Mouse (Mus musculus): ENCODE results near the gene Oprm1.
"Not testable (repeated sequence)": the region's sequence is repeated elsewhere in the genome, so short reads cannot be mapped to it uniquely, and the experiment has no call there.

Oprm1 gene

DNA sequence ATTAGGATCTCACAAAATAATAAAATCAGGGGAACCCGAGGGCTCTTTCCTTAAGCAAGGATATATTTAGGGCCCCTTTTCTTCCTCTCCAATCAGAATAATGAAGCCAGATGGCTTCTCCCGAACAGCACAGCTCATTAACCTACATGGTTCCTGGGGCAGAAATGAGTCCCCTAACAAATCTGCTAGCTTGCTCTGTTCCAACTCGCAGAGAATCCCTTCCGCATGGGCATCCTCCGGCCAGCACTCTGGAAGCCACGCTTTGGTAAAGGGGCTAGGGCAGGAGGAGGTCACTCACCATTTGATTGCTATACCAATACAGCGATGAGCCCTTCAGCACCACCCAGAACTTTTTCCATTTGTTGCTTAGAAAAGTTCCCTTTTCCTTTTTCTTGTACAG lies 220.9 kb downstream of the Oprm1 start:
- peak; percentile 18 for DNase-seq (ENCODE audit: low read depth)

DNA sequence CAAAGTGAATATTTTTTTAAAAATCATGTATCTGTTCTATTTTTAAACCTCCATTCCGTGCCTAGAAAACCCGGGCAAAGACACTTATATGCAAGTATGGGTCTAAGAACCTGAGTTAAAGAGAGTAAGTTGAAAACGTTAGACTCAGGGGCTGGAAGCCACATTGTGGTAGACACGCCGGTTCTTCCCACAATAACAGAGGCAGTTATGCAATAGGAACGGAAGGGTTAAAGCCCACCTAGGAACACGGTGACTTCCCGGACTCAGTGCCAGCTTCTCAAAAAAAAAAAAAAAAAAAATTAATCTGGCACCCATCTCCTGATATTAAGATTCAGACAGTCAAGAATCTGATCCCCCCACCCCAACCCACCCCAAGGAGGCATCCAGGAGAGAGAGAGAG lies 221.5 kb downstream of the Oprm1 start:
- peak; percentile 34 for DNase-seq (ENCODE audit: low read depth)

DNA sequence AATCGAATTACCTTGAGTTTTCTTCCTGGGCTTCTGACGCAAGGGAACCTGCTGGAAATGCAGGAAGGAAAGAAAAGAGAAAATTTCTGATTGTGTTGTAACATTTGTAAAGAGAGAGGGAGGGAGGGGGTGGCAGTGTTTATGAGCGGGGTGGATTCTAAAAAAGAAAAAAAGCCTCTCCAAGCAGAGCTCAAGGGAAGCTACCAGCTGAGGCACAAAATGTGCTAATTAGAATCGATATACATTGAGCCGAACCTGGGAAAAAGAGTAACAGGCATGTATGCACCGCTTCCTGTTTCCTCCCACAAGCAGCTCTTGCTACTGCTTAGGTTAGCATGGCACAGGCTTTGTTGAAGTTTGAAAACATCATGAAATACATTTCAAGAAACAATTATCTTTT lies 221.9 kb downstream of the Oprm1 start:
- peak; percentile 52 for DNase-seq (ENCODE audit: low read depth)

DNA sequence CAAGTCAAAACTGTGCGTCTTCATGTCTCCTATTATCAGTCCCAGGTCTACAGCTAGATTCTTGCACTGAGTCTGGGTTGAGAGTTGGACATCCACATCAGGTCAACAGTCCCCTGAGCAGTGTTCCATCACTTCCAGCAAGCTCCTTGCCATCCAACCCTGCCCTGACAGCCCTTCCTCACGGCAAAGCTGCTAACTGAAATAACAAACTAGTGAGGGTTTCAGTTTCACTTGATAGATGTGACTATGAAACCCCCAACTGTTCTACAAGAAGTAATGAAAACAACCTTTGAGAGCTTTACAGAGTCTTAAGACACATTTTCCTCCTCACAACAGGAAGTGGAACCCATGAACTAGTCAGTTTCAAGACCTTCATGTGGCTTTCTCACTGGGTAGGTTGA lies 224.4 kb downstream of the Oprm1 start:
- DNase-seq (ENCODE audit: low read depth), result peak; percentile 68

DNA sequence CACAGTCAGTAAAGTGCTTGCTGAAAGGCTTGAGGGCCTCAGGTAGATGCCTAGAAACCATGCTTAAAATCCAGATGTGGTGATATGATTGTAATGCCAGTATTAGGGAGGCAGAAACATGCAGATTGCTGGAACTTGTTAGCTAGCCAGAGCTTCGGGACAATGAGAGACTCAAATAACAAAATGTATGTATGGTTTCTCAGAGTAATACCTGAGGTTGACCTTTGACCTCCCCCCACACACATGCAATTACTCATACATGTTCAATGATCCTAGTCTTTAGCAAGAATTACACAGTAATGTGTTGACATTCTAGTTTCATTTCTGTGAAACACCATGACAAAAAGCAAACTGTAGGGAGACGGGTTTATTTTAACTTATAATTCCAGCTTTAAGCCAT lies 225.1 kb downstream of the Oprm1 start:
- no peak for DNase-seq (ENCODE audit: low read depth)

DNA sequence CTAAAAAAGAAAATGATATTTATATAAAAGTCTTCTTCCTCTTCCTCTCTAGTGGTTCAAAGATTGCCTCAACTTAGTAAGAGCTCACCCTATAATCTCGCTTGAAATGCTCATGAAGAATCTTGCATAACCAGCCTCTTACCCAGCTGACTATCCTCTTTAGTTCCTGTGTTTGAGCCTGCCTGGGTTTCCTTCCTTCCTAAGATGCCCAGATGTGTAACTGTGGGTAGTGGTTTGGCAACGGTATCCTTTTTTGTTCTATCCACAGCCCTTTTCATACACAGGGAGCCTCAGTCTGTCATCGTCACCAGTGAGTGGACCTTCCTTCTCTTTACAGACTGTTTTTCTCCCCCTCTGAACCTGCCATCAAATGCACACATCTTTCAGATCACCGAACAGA lies 227.9 kb downstream of the Oprm1 start:
- peak; percentile 93 for DNase-seq (ENCODE audit: low read depth)

DNA sequence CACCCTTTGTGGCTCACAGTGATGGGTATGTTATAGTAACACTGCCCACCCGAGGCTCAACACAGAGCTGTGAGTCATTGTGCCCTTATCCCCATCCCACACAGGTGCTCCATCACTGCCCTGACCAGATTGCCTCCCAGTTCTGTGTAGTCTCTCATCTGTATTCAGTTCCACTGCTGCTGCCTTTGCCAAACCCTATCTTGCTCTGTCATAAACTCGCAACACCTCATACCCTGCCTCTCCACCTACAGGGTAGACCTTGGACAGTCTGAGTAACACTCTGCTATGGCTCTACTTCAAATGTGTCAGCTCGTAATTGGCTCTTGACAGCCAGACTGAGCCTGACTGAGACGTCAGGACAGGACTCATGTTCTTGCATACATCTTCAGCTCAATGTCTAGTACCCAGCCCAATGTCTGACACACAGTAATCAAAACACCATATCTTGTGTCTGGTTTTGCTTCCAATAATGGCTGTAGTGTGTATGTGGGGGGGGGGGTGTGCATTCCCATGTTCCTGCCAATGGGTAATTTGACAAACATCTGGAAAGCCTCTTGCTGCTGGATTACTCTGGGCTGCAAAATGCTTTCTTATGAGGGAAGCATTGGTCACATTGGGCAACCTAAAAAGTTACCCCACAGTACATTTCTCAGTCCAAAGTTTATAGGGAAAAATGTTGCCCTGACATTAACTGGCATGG lies 229.2 kb downstream of the Oprm1 start:
- DNase-seq (ENCODE audit: low read depth), result no peak

DNA sequence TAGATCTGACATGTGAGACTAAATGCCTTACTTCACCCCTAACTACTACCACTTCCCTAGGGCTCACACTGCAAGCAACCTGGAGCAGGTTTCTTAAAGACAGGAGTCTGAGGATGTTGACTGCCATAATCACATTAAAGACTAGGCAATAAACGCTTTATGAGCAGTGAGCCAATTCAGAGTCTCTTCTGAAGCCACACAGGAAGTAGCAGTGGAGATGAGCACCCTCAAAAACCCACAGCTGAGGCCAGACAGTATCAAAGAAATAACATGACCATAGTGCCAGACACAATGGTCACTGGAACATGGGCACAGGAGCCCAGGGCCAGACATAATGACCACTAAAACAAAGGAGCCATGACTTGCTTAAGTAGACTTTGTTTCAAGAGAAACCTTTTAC lies 230.2 kb downstream of the Oprm1 start:
- peak; percentile 22 for DNase-seq (ENCODE audit: low read depth)

DNA sequence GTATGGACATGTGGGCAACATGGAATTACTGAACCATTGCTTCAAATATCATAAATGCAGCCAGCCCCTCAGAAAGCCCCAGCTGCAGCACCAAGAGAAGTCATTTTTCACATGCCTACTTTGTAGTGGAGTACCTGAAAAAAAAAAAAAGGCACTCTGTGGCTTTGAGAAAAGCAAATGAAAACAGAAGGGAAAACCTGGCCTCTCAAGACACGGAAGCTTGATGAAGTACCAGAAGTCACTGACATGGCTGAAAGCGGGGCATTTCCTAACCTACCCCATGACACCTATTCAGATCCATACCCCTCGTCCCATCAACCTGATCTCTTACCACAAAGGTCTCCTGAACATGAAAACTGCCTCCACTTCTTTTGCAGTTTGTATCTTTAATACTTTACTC lies 238.6 kb downstream of the Oprm1 start:
- no peak for DNase-seq (ENCODE audit: low read depth)

DNA sequence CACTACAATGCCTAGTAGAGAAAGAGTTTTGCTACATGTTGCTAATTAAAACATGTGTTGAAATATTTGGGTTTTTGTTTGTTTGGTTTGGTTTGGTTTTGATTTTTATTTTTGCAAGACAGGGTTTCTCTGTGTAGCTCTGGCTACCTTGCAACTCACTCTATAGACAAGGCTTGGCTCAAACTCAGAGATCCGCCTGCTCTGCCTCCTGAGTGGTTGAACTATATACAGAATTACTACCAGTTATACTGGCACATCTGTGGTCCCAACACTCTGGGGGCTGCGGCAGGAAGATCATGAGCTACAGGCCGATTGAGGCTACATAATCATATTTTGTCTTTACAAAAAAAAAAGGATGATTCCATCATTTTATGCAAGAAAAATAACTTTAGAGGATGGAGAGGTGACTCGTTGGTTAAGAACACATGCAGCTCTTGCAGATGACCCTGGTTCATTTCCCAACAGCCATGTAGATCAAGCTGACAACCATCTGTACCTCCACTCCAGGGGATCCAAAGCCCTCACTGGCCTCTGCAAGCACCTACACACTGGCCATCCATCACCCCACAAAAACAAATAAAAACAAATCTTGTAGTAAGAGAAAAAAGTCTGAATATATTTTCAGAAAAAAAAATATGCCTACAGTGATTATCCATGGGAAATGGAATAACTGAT lies 240.4 kb downstream of the Oprm1 start:
- no peak for DNase-seq (ENCODE audit: low read depth)

DNA sequence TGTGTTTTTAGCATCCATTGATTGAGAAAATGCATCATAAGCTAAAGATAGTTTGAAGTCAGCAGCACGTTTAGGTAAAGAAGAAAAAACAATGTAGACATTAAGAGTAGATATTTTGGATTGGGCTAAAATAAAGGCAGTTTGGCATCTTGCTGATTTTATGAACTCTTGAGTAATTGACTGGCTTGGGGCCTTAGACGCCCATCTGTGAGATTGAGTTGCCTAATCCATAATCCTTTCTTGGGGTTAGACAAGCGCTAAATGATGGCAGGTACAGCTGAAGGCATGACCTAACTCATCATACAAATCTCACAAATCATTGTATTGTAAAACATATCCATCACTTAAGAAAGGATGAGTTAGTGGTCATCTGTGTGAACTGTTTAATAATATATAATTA lies 241.0 kb downstream of the Oprm1 start:
- no peak for DNase-seq (ENCODE audit: low read depth)

DNA sequence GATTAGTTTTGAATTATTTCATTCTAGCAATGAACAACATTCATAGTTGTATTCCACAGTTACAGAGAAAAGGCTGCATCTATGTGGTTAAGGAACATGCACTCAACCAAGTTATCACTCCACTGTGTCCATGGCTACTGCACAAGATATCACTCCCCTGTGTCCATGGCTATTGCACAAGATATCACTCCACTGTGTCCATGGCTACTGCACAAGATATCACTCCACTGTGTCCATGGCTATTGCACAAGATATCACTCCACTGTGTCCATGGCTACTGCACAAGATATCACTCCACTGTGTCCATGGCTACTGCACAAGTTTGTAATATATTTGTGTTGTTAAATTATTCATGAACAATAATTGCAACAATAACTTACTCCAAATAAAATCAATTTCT lies 245.6 kb downstream of the Oprm1 start:
- not testable (repeated sequence) for DNase-seq (ENCODE audit: low read depth)

DNA sequence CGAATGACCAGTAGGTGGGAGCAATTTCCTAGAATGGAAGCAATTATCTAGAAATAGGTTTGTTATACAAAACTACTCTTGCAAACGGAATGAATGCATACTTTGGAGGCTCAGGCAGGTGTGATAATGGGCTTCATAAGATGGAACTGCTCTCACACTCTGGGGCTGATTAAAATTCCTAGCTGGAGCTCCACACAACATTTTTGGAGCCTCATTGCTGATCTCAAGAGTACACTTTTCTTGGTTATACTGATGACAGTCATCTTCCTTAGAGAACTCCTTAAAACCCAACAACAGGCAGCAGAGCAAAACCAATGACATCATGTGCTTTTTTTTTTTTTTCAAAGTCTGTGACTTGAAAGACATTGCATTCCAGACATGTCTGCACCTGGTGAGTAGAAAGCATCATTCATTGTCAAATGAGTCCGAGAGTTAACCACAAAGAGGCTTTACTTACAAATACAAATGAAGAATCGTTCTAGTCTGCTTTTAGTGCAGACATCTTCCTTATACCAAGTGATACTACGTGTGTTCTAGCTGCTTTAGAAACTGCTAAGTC lies 246.8 kb downstream of the Oprm1 start:
- no peak for DNase-seq (ENCODE audit: low read depth)

DNA sequence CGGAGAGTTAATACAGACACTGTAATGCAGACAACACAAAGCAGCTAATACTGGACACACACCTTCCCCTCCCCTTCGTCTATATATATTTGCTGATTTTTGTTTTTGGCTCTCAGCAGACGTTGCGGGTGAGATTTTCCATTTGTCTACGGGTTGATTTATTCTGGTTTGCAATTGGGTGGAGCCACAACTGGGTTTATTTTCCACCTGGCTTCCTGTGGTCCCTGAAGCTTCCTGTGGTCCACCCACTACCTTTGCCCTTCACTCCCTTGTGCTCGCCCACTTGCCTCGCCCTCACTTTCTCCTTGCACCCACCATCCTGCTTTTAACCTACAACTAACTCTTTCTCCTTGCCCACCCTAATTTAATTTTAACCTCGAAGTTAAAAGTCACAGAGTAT lies 252.2 kb downstream of the Oprm1 start:
- DNase-seq (ENCODE audit: low read depth), result no peak

DNA sequence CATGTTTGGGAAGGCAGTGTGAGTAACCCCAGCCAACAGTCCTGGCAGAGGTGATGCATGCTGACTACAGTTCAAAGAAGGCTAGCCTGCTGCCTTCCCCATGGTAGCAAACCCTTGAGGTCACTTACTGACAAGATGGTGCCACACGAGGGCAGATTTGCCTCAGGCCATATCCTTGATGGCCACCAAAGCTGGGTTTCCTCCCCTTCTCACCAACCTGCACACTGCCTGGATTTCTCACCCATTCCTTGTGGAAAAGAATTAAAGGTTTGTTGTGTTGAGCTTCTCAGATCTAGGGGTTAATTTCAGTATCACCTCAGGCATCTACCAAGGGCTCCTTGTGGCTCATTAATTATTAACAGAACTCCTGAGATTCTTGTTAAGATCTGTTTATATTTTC lies 256.9 kb downstream of the Oprm1 start:
- peak; percentile 35 for DNase-seq (ENCODE audit: low read depth)

DNA sequence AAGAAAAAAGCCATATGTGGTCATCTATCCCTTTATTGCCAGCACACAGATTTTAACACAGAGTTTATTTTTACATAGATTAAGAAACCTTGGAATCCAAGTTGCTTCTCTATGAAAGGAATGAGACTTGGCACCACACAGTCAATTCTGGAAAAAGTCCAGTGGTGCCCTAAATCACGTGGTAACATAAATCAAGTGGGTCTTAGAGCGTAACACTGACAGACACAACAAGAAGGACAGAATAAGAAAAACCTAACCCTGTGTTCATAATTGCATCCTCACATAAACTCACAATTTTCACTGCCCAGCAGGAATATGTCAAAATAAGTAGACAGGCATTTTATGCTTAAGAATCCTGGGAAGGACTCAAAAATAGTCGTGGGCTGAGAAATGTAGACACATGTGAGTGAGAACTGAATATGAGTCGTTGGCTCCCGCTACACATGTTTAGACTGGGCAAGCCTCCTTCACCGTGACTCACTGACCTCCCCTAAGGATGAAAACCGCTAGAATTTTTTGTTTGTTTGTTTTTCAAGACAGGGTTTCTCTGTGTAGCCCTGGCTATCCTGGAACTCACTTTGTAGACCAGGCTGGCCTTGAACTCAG lies 261.6 kb downstream of the Oprm1 start:
- DNase-seq (ENCODE audit: low read depth), result no peak

DNA sequence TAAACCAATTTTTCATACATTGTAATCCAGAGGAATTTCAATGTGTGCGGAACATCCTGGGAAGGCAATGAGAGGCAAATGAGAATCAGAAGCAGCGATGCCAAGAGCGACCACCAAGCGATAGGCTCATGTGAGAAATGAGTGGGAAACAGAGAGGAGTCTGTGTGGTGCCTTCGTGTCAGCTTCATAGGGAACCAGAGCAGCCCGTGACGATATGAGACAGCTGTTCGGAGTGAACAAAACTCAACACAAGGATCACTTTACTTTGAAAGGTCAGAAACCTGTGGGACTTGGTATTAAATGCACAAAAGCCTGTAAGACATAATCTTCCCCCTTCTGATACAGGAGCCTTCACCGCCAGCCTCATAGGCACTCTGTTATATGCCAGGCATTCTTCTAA lies 262.2 kb downstream of the Oprm1 start:
- no peak for DNase-seq (ENCODE audit: low read depth)

DNA sequence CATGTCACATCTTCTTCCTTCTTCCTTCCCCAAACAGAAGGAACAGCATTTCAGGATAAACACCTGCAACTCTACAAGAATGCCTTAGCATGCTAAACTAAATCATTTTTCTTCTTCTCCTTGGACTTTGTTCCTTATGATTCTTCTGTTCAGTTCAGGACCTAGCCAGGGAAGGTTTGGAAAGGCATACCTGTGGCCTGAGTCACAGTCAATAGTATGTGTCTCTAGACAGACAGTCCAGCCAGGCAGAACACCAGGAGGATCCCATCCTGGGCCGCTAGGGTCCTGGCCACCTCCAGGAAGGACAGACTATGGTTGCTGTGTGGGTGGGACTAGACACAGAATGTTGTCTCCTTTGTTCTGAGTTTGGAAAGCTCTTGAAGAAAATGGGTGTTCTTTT lies 266.7 kb downstream of the Oprm1 start:
- no peak for DNase-seq (ENCODE audit: low read depth)

DNA sequence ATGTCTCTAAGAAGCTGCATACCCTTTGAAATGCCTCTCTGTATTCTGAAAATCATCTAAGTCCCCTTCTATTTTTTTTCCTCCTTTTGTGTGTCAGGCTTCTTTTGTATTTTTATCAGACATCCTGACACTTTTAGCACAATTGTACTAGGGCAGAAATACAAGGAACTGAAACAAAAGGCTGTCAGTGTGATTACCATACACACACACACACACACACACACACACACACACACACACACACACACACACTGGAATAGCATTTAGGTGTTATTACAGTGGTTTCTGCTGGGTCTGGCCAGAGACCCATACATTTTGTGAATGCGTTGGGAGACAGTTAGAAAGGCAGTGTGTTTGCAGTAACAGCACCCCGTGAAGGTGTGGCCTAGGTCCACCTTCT lies 275.2 kb downstream of the Oprm1 start:
- no peak for DNase-seq (ENCODE audit: low read depth)

DNA sequence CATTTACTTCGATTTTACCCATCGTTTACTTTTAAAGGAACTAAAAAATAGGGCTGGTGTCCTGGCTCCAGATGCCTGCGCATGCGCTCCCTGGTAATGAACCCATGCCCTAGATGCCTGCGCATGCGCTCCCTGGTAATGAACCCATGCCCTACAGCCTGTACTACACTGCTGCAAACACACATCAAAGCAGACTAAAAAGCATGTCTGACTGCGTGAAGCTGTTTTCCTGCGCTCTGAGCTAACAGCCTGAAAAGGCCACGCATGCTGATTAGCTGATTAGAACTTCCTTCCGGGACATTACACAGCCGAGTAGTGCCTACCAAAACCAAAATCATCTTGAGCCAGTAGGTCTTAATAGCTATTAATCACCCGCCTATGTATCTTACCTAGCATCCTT lies 277.2 kb downstream of the Oprm1 start:
- DNase-seq (ENCODE audit: low read depth), result no peak

DNA sequence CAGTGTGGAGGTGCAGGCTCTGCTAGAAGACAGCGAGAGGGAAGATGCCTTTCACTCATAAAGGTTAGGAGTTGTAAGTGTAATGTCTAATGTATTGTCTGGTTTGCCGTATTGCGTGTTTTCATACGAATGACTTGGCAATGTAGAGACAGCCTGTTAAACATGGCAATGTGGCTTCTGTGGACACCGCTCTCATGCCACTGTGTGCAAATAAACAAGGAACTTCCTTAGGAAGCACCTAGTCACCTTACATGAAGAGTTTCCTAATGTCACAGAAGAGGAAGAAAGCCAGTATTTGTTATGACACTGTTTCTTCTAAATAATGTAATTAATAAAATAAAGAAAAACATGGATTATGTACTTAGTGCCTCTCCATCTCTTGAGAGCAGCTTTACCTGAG lies 278.9 kb downstream of the Oprm1 start:
- no peak for DNase-seq (ENCODE audit: low read depth)

DNA sequence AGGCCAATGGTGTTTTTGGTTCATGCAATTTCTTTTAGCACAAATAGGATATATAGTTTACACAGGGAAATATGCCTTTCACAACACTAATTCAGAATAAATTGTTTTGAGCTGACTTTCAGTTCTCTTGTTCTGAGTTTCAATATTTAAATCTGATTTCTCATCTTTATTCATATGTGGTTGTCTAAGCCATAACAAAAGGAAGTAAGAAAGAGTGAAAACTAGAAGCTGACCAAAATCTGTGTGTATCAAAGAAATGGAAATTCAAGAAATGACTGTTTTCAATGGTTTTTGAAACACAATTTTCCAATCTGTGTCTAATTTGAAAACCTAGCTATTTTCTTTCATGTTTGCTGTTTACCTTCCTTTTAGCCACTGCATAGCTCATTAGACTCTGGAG lies 282.7 kb downstream of the Oprm1 start:
- no peak for DNase-seq (ENCODE audit: low read depth)

DNA sequence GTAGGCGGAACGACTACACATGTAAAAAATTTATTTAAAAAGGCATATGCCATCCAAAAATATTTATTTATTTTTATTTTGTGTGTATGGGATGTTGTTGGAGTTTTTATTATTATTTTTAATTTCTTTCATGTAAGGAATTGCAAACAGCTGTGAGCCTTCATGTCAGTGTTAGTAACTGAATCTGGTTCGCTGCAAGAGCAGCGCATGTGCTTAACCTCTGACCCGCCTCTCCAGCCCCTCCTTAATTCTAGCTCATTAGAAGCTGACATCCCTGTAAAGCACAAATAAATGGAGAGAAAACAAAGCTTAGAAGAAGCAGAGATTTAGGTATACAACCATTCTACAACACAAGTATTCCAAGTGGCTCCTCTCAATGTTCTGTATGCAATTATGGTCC lies 285.6 kb downstream of the Oprm1 start:
- DNase-seq (ENCODE audit: low read depth), result no peak
